Comparison of ENCODE assay signal across 18 mouse cellular contexts in genomic region chr2:109335765-109336164, GRCm38 (mm10). TPM values are rescaled to one million over a fixed set of nuclear protein-coding genes. Genes with fewer than 3 reads are reported as not detected.
DNase-seq lines count a peak whose midpoint lies in the region; ATAC-seq and TF ChIP-seq lines count a peak whose summit lies in the region.
"Had no signal": no experiment of that assay in that cellular context is flagged by ENCODE, and none has a peak within 500 bp of the region (broad histone marks: within the 10 kb centered on the region; RNA-seq: fewer than 3 reads in every experiment).

No protein-coding gene starts in this region.

- H3K4me1 ChIP-seq in midbrain, postnatal 0 days (ENCODE audit: insufficient read depth, low read length), result no peaks in the 10 kb centered on the region
- H3K4me1 ChIP-seq: embryonic facial prominence, embryonic 10.5 days; embryonic facial prominence, embryonic 12.5 days; forebrain, embryonic 13.5 days; forebrain, embryonic 15.5 days had no signal

- 86% methylated on average over 1 of the region's 1 CpGs for WGBS in midbrain, postnatal 0 days

- H3K9ac ChIP-seq in midbrain, postnatal 0 days (replicated peaks; ENCODE audit: low read length, poor library complexity, severe bottlenecking), result no peak overlapping the region
- H3K9ac ChIP-seq: embryonic facial prominence, embryonic 12.5 days; forebrain, embryonic 13.5 days; forebrain, embryonic 15.5 days; forebrain, postnatal 0 days had no signal

- no peak overlapping the region for H3K4me2 ChIP-seq in midbrain, postnatal 0 days (ENCODE audit: low read depth, low read length, poor library complexity, severe bottlenecking)
- H3K4me2 ChIP-seq: embryonic facial prominence, embryonic 12.5 days; forebrain, embryonic 13.5 days; forebrain, embryonic 15.5 days had no signal

- no peak for ATAC-seq in midbrain, postnatal 0 days (ENCODE audit: low FRiP score)
- ATAC-seq: forebrain, embryonic 13.5 days; forebrain, embryonic 15.5 days; forebrain, postnatal 0 days had no signal

- no peaks in the 10 kb centered on the region for H3K9me3 ChIP-seq in midbrain, postnatal 0 days (ENCODE audit: low read length)
- H3K9me3 ChIP-seq: embryonic facial prominence, embryonic 10.5 days; embryonic facial prominence, embryonic 12.5 days; forebrain, embryonic 13.5 days; forebrain, embryonic 15.5 days had no signal

- no peaks in the 10 kb centered on the region for H3K27me3 ChIP-seq in midbrain, postnatal 0 days (ENCODE audit: insufficient read depth, low read length)
- H3K27me3 ChIP-seq: embryonic facial prominence, embryonic 12.5 days; forebrain, embryonic 13.5 days; forebrain, embryonic 15.5 days had no signal

- H3K27ac ChIP-seq in midbrain, postnatal 0 days (ENCODE audit: low read depth, low read length), result no peak overlapping the region
- H3K27ac ChIP-seq: embryonic facial prominence, embryonic 10.5 days; embryonic facial prominence, embryonic 12.5 days; forebrain, embryonic 13.5 days; forebrain, embryonic 15.5 days had no signal

- DNase-seq in B cell, adult 2 months, result peak; percentile 5 to 8
- DNase-seq in MEL-GATA-1-ER (ENCODE audit: extremely low read depth, low read depth), result peak; percentile 44
- DNase-seq in cerebellum, postnatal 36 days, result no peak
- no peak for DNase-seq in midbrain, postnatal 0 days (ENCODE audit: low spot score)
- no peak for DNase-seq in urinary bladder, postnatal 4 days (ENCODE audit: low spot score in 2 of 2)
- DNase-seq: adrenal gland, adult 2 months; adrenal gland, postnatal 10 days; adrenal gland, postnatal 25 days; cerebellum, adult 11 months; cerebellum, adult 18-20 months; cerebellum, adult 8-10 months; cerebellum, adult 9-11 months; cerebellum, postnatal 14 days; forebrain, postnatal 0 days had no signal

- no peaks in the 10 kb centered on the region for H3K36me3 ChIP-seq in midbrain, postnatal 0 days (ENCODE audit: insufficient read depth, low read length)

- H3K4me3 ChIP-seq in midbrain, postnatal 0 days (ENCODE audit: low read depth, low read length), result no peak overlapping the region
- H3K4me3 ChIP-seq: embryonic facial prominence, embryonic 10.5 days; embryonic facial prominence, embryonic 12.5 days; forebrain, embryonic 13.5 days; forebrain, embryonic 15.5 days had no signal

- no peak for TF ChIP-seq CTCF in midbrain, postnatal 0 days (IDR thresholded peaks at IDR 0.05)

RNA-seq across cellular contexts. Expression of gene Mettl15, which starts 55.2 kb away (rescaled TPM):
- total RNA-seq in midbrain, postnatal 0 days (2014; rRNA removed), result 5.9 and 10.2 TPM in 2 replicates
- polyA plus RNA-seq in midbrain, postnatal 0 days (2015; fragmentation: Nextera tagmentation; extraction: Ambion mirVana), result 7.4 and 9.1 TPM in 2 replicates

RNA-seq across cellular contexts. Expression of gene Kif18a, which starts 55.2 kb away (rescaled TPM):
- total RNA-seq in midbrain, postnatal 0 days (2014; rRNA removed), result 1.6 and 3.0 TPM in 2 replicates
- 1.5 and 1.7 TPM in 2 replicates for polyA plus RNA-seq in midbrain, postnatal 0 days (2015; fragmentation: Nextera tagmentation; extraction: Ambion mirVana)
- polyA plus RNA-seq: adrenal gland, adult 2 months had no signal

Comparison
In these comparisons a context has a peak if more than half of its experiments do, and no peak if none do; other contexts are left out.
1. DNase-seq: peak in B cell, adult 2 months (2 of 2) and MEL-GATA-1-ER (single experiment); none in cerebellum, postnatal 36 days (0 of 2), midbrain, postnatal 0 days (single experiment) and urinary bladder, postnatal 4 days (0 of 2).